Mouse (Mus musculus): ENCODE results near the gene Olfr424.

GRCm38 (mm10) chr1:174131999-174132398, 682 bp downstream of the Olfr424 start:
- TF ChIP-seq CTCF (IDR thresholded peaks at IDR 0.05; ENCODE audit: insufficient read depth, low read depth, low read length) (no peak), POLR2A (IDR thresholded peaks at IDR 0.05; ENCODE audit: insufficient read depth, low read depth, low read length) (no peak)

Measured in olfactory bulb, adult 2 months (tissue).